Mouse (Mus musculus): ENCODE measurements at regions not wholly inside any gene's neighbourhood (a gene's known extent, or its start where the extent isn't known, plus 50 kb on each side); places are given as distances from the start of the nearest gene placed in this dataset.
A peak's percentile ranks its signal among the peaks of the same experiment; 100 is the strongest.

GRCm38 (mm10) chr5:141111666-141112065 lies 111.3 kb upstream of the Card11 start:
- TF ChIP-seq CTCF (IDR thresholded peaks at IDR 0.05; ENCODE audit: low read depth) (peak; percentile 12; the same call in 1 of the 2 replicates), EP300 (IDR thresholded peaks at IDR 0.05; ENCODE audit: low read depth) (no peak)

All from heart, postnatal 0 days (tissue).